Mouse (Mus musculus): ENCODE results near the gene Stom. TPM values are rescaled to one million over a fixed set of nuclear protein-coding genes. Genes with fewer than 3 reads are reported as not detected.

Gene Stom
- polyA plus RNA-seq, 1 experiment: 350 TPM

DNA sequence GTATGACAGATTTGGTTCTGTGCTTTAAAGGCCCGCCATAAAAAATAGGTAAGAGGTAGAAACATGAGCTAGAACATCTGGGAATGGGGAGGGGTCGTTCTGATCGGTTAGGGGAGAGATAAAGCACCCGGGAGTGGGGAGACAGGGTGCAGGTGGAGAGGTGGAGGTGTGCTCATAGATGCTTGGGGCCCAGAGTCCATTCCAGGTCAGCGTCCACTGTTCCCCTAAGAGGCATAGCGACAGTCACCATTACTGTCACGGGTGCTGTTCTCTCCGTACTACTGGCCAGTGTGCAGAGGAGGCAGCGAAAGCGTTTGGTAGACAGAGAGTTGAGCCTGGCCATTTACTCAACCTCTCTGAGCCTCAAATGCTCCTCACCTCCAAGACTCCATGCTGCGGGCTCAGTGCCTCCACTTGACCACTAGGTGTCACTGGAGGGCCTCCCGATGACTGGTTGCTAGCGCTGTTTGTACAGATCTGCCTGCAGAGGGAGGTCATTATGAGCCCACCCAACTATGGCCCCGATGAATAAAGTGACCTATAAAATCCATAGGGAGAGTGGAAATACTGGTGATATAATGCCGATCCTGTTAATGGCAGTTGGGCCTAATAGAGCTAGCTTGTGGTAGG, 39.0 kb downstream of the Stom start:
- Histone ChIP-seq H3K4me1 (ENCODE audit: control insufficient read depth, insufficient read depth, low read length) (no peaks in the 10 kb centered on the region), H3K4me3 (ENCODE audit: insufficient read depth, low read length) (no peak overlapping the region), H3K27ac (ENCODE audit: insufficient read depth, low read depth, low read length) (no peak overlapping the region)
- no peak for TF ChIP-seq POLR2A (IDR thresholded peaks at IDR 0.05; ENCODE audit: borderline replicate concordance, low read depth, low read length)
- peak; percentile 96 for TF ChIP-seq CTCF (IDR thresholded peaks at IDR 0.05; ENCODE audit: low read depth, low read length)

DNA sequence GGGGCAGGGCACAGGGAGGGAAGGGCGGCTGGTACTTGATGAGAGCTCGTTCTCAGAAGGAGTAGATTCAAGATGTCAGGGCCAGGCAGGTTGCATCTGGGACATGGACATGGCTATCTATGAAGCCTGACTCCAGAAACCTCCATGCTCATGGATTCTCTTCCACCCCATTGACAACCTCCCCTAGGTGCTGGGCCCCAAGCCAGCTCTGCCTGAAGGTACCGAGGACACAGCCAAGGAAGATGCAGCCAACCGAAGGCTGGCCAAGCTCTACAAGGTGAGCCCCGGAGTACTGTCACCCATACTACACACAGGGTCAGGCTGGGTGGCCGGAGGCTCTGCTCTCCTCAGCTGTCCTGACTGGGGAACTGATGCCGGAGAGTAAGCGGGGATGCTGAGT, 43.5 kb downstream of the Stom start:
- Histone ChIP-seq H3K27ac (ENCODE audit: insufficient read depth, low read depth, low read length) (no peak overlapping the region), H3K4me1 (ENCODE audit: control insufficient read depth, insufficient read depth, low read length) (no peaks in the 10 kb centered on the region), H3K4me3 (ENCODE audit: insufficient read depth, low read length) (no peak overlapping the region)
- no peak for TF ChIP-seq POLR2A (IDR thresholded peaks at IDR 0.05; ENCODE audit: borderline replicate concordance, low read depth, low read length)
- no peak for TF ChIP-seq CTCF (IDR thresholded peaks at IDR 0.05; ENCODE audit: low read depth, low read length)

DNA sequence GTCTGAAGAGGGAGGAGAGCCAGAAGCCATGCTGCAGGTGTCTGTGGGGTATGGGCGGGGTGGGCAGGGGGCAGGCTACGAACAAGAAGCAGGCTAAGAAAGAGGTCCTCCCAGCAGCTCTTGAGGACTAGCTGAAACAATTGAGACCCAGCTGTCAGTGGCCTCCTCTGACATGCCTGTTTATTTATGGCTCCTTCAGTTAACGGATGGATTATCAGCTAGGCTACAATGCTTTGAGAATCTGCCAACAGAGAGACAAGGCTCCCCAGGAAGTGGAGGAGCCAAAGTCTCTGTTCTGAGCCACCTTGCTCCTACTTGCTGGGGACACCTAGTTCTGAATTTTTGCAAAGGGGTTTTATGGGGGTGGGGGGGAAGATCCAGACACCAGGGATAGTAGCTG, 44.1 kb downstream of the Stom start:
- TF ChIP-seq CTCF (IDR thresholded peaks at IDR 0.05; ENCODE audit: low read depth, low read length) (no peak), POLR2A (IDR thresholded peaks at IDR 0.05; ENCODE audit: borderline replicate concordance, low read depth, low read length) (no peak)
- no peak overlapping the region for H3K4me3 ChIP-seq (ENCODE audit: insufficient read depth, low read length)
- H3K4me1 ChIP-seq (ENCODE audit: control insufficient read depth, insufficient read depth, low read length): no peaks in the 10 kb centered on the region
- no peak overlapping the region for H3K27ac ChIP-seq (ENCODE audit: insufficient read depth, low read depth, low read length)

DNA sequence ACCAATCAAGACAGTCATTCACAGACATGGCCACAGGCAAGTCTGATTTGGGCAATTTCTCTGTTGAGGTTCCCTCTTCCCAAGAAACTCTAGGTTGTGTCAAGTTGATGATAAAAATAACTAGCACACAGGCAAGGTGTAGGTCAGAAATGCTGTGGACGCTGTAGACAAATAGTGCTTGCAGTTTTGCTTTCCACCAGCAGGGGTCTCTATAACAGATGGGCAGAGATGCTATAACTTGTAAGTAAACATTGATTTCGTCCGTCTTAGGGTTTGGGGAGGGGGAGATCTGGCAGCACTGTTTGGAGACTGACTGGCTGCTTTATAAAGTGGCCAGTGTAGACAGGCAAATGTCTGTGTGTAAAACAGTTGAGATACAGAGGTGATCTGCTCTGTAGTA, 44.9 kb downstream of the Stom start:
- TF ChIP-seq POLR2A (IDR thresholded peaks at IDR 0.05; ENCODE audit: borderline replicate concordance, low read depth, low read length): no peak
- TF ChIP-seq CTCF (IDR thresholded peaks at IDR 0.05; ENCODE audit: low read depth, low read length): peak; percentile 32; the same call in 1 of the 2 replicates

DNA sequence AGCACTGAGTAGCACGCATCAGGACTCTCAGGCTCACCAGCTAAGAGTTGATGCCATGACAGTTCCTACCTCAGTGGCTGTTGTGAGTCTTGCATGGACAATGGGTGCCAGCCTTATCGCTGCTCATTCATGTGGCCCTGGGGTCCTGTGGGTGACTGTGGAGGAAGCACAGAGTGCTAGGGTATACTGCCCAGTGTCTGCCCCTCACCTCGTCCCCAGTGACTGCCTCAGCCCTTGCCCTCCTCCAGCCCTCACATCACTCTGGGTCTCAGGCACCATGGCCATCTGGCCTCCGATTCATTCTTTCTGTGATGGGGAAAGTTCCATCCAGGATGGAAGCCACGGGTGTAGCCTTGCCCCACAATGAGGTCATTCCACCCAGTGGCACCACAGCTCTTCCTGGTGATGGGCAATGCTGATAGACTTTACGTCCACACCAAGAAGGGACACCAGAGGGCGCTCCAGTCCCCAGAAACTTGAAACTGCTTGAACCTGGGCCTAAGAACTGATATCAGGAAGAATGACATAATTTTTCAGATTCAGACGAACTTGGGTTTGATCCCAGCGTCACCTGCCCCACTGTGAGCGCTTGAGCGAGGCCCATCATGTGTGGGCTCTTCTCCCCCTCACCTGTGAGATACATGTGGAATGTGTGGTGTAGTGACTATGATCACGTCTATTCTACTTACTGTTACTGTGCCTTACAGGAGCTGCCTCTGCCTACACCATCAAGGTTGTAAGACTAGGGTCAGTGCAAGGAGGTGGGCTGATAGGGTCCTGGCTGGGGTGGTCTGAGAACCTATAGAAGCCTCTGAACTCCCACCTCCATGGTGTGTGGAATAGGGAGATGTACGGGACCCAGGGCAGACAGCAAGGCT, 47.8 kb downstream of the Stom start:
- H3K4me1 ChIP-seq (ENCODE audit: control insufficient read depth, insufficient read depth, low read length): no peaks in the 10 kb centered on the region
- no peak overlapping the region for H3K4me3 ChIP-seq (ENCODE audit: insufficient read depth, low read length)
- TF ChIP-seq POLR2A (IDR thresholded peaks at IDR 0.05; ENCODE audit: borderline replicate concordance, low read depth, low read length): no peak
- peak; percentile 32 for TF ChIP-seq CTCF (IDR thresholded peaks at IDR 0.05; ENCODE audit: low read depth, low read length)
- H3K27ac ChIP-seq (ENCODE audit: insufficient read depth, low read depth, low read length): no peak overlapping the region

More for the DNA sequence above, 44.9 kb downstream of the Stom start:
- no peaks in the 10 kb centered on the region for H3K4me1 ChIP-seq (ENCODE audit: control insufficient read depth, insufficient read depth, low read length)
- H3K4me3 ChIP-seq (ENCODE audit: insufficient read depth, low read length): no peak overlapping the region
- no peak overlapping the region for H3K27ac ChIP-seq (ENCODE audit: insufficient read depth, low read depth, low read length)

DNA sequence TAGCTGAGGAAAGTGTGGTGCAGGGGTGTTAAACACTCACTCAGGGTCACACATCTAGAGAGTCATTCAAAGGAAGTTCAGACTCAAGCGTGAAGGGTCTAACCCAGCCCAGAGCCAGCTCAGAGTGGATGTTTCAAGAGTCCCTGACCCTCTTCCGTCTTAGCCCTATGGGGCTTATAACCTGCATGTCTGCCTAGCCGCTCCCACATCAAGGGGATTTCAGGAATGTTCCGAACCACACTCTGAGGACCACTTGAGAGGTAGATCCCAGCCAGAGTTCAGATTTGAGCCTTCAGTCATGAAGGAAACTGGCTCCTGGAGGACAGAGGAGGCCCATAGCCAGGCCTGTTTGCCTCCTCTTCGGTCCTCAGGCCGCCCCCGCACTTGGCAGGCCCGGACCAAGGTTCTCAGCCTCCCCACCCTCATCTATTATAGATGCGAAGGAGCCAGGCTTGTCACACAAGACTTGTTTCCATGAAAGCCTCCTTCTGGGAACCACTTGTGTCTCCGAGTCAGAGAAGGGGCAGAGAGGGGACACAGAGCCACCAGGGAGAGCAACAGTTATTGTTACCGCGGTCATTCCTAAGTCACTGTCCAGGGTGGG, 49.7 kb downstream of the Stom start:
- H3K4me1 ChIP-seq (ENCODE audit: control insufficient read depth, insufficient read depth, low read length): no peaks in the 10 kb centered on the region
- H3K27ac ChIP-seq (ENCODE audit: insufficient read depth, low read depth, low read length): no peak overlapping the region
- TF ChIP-seq CTCF (IDR thresholded peaks at IDR 0.05; ENCODE audit: low read depth, low read length) (no peak), POLR2A (IDR thresholded peaks at IDR 0.05; ENCODE audit: borderline replicate concordance, low read depth, low read length) (no peak)
- no peak overlapping the region for H3K4me3 ChIP-seq (ENCODE audit: insufficient read depth, low read length)

DNA sequence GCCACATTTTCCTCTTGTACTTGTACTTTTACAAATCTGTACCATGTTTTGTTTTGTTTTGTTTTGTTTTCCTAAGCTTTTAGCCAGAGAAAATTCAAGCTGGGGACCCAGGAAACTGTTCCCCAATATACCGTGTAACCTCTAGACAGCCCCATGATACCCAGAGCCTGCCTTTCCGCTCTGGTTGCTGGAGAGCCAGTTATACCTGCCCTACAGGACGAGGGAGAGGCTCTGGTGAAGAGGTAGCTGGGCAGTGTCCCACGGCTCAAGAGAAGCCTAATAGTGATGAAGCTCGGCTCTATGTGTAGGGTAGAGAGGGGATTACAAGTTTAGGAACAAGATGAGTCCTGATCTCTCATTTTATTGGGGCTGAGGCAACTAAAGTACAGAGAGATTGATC, 51.6 kb downstream of the Stom start:
- no peak overlapping the region for H3K4me3 ChIP-seq (ENCODE audit: insufficient read depth, low read length)
- no peak for TF ChIP-seq CTCF (IDR thresholded peaks at IDR 0.05; ENCODE audit: low read depth, low read length)
- no peak for TF ChIP-seq POLR2A (IDR thresholded peaks at IDR 0.05; ENCODE audit: borderline replicate concordance, low read depth, low read length)
- H3K4me1 ChIP-seq (ENCODE audit: control insufficient read depth, insufficient read depth, low read length): no peaks in the 10 kb centered on the region
- H3K27ac ChIP-seq (ENCODE audit: insufficient read depth, low read depth, low read length): no peak overlapping the region

DNA sequence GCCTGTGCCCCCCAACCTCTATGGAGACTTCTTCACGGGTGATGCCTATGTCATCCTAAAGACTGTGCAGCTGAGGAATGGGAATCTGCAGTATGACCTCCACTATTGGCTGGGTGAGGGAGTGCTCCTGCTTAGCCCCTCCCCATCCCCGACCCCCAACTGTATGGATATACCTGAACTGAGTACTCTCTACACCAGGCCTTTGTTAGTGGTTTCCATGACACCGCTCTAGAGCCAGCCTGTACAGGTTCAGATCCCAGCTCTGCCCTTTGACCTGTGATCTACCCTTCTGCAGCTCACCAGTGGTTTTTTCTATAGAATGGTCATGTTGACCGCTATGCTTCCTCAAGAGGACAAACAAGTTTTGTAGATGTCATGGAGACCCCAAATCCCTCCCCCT, 52.8 kb downstream of the Stom start:
- TF ChIP-seq CTCF (IDR thresholded peaks at IDR 0.05; ENCODE audit: low read depth, low read length) (no peak), POLR2A (IDR thresholded peaks at IDR 0.05; ENCODE audit: borderline replicate concordance, low read depth, low read length) (no peak)
- Histone ChIP-seq H3K4me3 (ENCODE audit: insufficient read depth, low read length) (no peak overlapping the region), H3K4me1 (ENCODE audit: control insufficient read depth, insufficient read depth, low read length) (no peaks in the 10 kb centered on the region), H3K27ac (ENCODE audit: insufficient read depth, low read depth, low read length) (no peak overlapping the region)

GRCm38 (mm10) chr2:35282214-35282613, 54.6 kb downstream of the Stom start:
- H3K4me3 ChIP-seq (ENCODE audit: insufficient read depth, low read length): no peak overlapping the region
- peaks cover 7% of the 10 kb centered on the region for H3K4me1 ChIP-seq (ENCODE audit: control insufficient read depth, insufficient read depth, low read length)

GRCm38 (mm10) chr2:35280001-35280400, 56.8 kb downstream of the Stom start:
- no peak overlapping the region for H3K27ac ChIP-seq (ENCODE audit: insufficient read depth, low read depth, low read length)
- TF ChIP-seq CTCF (IDR thresholded peaks at IDR 0.05; ENCODE audit: low read depth, low read length) (no peak), POLR2A (IDR thresholded peaks at IDR 0.05; ENCODE audit: borderline replicate concordance, low read depth, low read length) (no peak)
- H3K4me1 ChIP-seq (ENCODE audit: control insufficient read depth, insufficient read depth, low read length): peaks cover 7% of the 10 kb centered on the region
- no peak overlapping the region for H3K4me3 ChIP-seq (ENCODE audit: insufficient read depth, low read length)

More at GRCm38 (mm10) chr2:35282214-35282613, 54.6 kb downstream of the Stom start:
- TF ChIP-seq POLR2A (IDR thresholded peaks at IDR 0.05; ENCODE audit: borderline replicate concordance, low read depth, low read length) (no peak), CTCF (IDR thresholded peaks at IDR 0.05; ENCODE audit: low read depth, low read length) (no peak)
- H3K27ac ChIP-seq (ENCODE audit: insufficient read depth, low read depth, low read length): no peak overlapping the region

Measured in bone marrow macrophage, adult 2 months (primary cell).